Mouse (Mus musculus): ENCODE measurements around the gene Ecd. TPM values are rescaled to one million over a fixed set of nuclear protein-coding genes. Genes with fewer than 3 reads are reported as not detected.
A peak's percentile ranks its signal among the peaks of the same experiment; 100 is the strongest.

Ecd gene
- total and polyA plus RNA-seq, 2 experiments from 2014 or later = 44.0 to 46.8 TPM

GRCm38 (mm10) chr14:20363230-20363629 lies 15.3 kb upstream of the Ecd start:
- Histone ChIP-seq H3K27me3 (ENCODE audit: insufficient read depth, low read length) (no peaks in the 10 kb centered on the region), H3K9ac (no peak overlapping the region), H3K4me2 (ENCODE audit: low read depth) (no peak overlapping the region), H3K27ac (ENCODE audit: low read depth, low read length) (no peak overlapping the region), H3K4me3 (ENCODE audit: low read depth, low read length) (no peak overlapping the region), H3K36me3 (ENCODE audit: insufficient read depth) (peaks cover 82% of the 10 kb centered on the region), H3K9me3 (ENCODE audit: low read length) (no peaks in the 10 kb centered on the region), H3K4me1 (ENCODE audit: insufficient read depth) (no peaks in the 10 kb centered on the region)
- 93% methylated on average over 4 of the region's 4 CpGs for WGBS
- no peak for ATAC-seq
- no peak for DNase-seq
- TF ChIP-seq CTCF (IDR thresholded peaks at IDR 0.05; ENCODE audit: low read depth) = no peak

GRCm38 (mm10) chr14:20347441-20347990 lies 405 bp downstream of the Ecd start:
- no peak for TF ChIP-seq CTCF (IDR thresholded peaks at IDR 0.05; ENCODE audit: low read depth)
- H3K9me3 ChIP-seq (ENCODE audit: low read length) = no peaks in the 10 kb centered on the region
- H3K27ac ChIP-seq (ENCODE audit: low read depth, low read length) = peak overlapping the region; percentile 90
- ATAC-seq = peak; percentile 59
- no peak for DNase-seq
- H3K4me3 ChIP-seq (ENCODE audit: low read depth, low read length) = peak overlapping the region; percentile 95
- H3K9ac ChIP-seq = peak overlapping the region; percentile 99
- 3% methylated on average over 15 of the region's 15 CpGs for WGBS
- H3K36me3 ChIP-seq (ENCODE audit: insufficient read depth) = peaks cover 13% of the 10 kb centered on the region
- H3K4me2 ChIP-seq (ENCODE audit: low read depth) = peak overlapping the region; percentile 74
- H3K27me3 ChIP-seq (ENCODE audit: insufficient read depth, low read length) = no peaks in the 10 kb centered on the region
- peaks cover 16% of the 10 kb centered on the region for H3K4me1 ChIP-seq (ENCODE audit: insufficient read depth)

DNA sequence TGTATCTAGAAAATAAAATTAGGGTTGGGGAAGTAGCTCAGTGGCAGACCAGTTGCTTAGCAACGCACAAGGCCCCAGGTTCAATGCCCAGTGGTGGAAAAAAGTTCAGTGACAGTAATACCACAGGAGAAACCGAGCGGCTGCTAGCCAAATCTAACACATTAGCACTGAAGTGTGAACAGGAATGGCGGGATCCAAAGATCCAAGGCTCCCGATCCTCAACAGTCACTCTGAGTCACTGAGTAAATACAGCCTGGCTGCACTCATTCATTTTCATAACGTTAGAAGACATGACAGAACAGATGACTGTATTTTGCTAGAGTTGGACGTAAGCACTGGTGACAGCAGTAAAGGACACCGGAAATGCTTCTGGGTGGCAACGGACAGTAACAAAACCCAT lies 2.0 kb downstream of the Ecd start:
- WGBS = 83% methylated on average over 9 of the region's 9 CpGs

GRCm38 (mm10) chr14:20340866-20341265 lies 7.1 kb downstream of the Ecd start:
- ATAC-seq (no peak), DNase-seq (no peak)
- Histone ChIP-seq H3K4me2 (ENCODE audit: low read depth) (no peak overlapping the region), H3K9me3 (ENCODE audit: low read length) (no peaks in the 10 kb centered on the region), H3K4me1 (ENCODE audit: insufficient read depth) (0 out of 2 replicates have a peak, but pooled peaks cover under 1% of the 10 kb centered on the region), H3K36me3 (ENCODE audit: insufficient read depth) (peaks cover 31% of the 10 kb centered on the region), H3K9ac (no peak overlapping the region), H3K27ac (ENCODE audit: low read depth, low read length) (no peak overlapping the region), H3K4me3 (ENCODE audit: low read depth, low read length) (no peak overlapping the region), H3K27me3 (ENCODE audit: insufficient read depth, low read length) (no peaks in the 10 kb centered on the region)
- TF ChIP-seq CTCF (IDR thresholded peaks at IDR 0.05; ENCODE audit: low read depth) = no peak
- WGBS = 88% methylated on average over 7 of the region's 7 CpGs

More for the DNA sequence above, 2.0 kb downstream of the Ecd start:
- TF ChIP-seq CTCF (IDR thresholded peaks at IDR 0.05; ENCODE audit: low read depth) = no peak
- Histone ChIP-seq H3K4me3 (ENCODE audit: low read depth, low read length) (no peak overlapping the region), H3K36me3 (ENCODE audit: insufficient read depth) (peaks cover 10% of the 10 kb centered on the region), H3K9me3 (ENCODE audit: low read length) (no peaks in the 10 kb centered on the region), H3K9ac (no peak overlapping the region), H3K4me1 (ENCODE audit: insufficient read depth) (peaks cover 16% of the 10 kb centered on the region), H3K27ac (ENCODE audit: low read depth, low read length) (no peak overlapping the region), H3K4me2 (ENCODE audit: low read depth) (no peak overlapping the region), H3K27me3 (ENCODE audit: insufficient read depth, low read length) (no peaks in the 10 kb centered on the region)
- DNase-seq (no peak), ATAC-seq (no peak)

DNA sequence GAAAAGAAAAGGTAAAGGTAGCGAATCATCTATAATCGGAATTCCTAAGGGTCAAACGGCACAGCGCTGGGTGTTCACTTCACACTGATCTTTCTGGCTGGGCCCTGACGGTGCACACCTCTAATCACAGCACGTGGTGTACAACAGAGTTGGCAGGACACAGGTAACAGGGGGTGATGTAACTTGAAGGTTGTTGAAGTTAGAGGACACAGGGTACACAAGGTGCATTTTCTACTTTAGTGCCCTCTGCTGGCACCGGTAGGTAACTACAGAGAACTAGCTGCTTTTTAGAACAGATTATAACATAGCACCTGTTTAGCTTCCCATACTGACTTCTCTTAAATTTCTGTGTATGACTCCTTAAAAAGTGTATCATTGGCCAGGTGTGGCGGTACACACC lies 7.8 kb downstream of the Ecd start:
- H3K4me3 ChIP-seq (ENCODE audit: low read depth, low read length) = no peak overlapping the region
- H3K9me3 ChIP-seq (ENCODE audit: low read length) = no peaks in the 10 kb centered on the region
- H3K9ac ChIP-seq = no peak overlapping the region
- TF ChIP-seq CTCF (IDR thresholded peaks at IDR 0.05; ENCODE audit: low read depth) = peak; percentile 54
- no peak overlapping the region for H3K27ac ChIP-seq (ENCODE audit: low read depth, low read length)
- DNase-seq (peak; percentile 5), ATAC-seq (no peak)
- H3K4me2 ChIP-seq (ENCODE audit: low read depth) = no peak overlapping the region
- H3K27me3 ChIP-seq (ENCODE audit: insufficient read depth, low read length) = no peaks in the 10 kb centered on the region
- peaks cover 38% of the 10 kb centered on the region for H3K36me3 ChIP-seq (ENCODE audit: insufficient read depth)
- no peaks in the 10 kb centered on the region for H3K4me1 ChIP-seq (ENCODE audit: insufficient read depth)
- WGBS = 87% methylated on average over 8 of the region's 8 CpGs

- no peak overlapping the region for H3K4me3 ChIP-seq (ENCODE audit: low read depth, low read length)
- no peak overlapping the region for H3K4me2 ChIP-seq (ENCODE audit: low read depth)
- no peak overlapping the region for H3K27ac ChIP-seq (ENCODE audit: low read depth, low read length)
- no peak for TF ChIP-seq CTCF (IDR thresholded peaks at IDR 0.05; ENCODE audit: low read depth)
- no peaks in the 10 kb centered on the region for H3K9me3 ChIP-seq (ENCODE audit: low read length)
- H3K36me3 ChIP-seq (ENCODE audit: insufficient read depth) = peaks cover 43% of the 10 kb centered on the region
- WGBS = 94% methylated on average over 5 of the region's 5 CpGs
- H3K4me1 ChIP-seq (ENCODE audit: insufficient read depth) = no peaks in the 10 kb centered on the region
- ATAC-seq = no peak
- DNase-seq = no peak
- no peaks in the 10 kb centered on the region for H3K27me3 ChIP-seq (ENCODE audit: insufficient read depth, low read length)
- H3K9ac ChIP-seq = no peak overlapping the region
Observed at GRCm38 (mm10) chr14:20339415-20339814, 8.5 kb downstream of the Ecd start.

- TF ChIP-seq CTCF (IDR thresholded peaks at IDR 0.05; ENCODE audit: low read depth) = no peak
- H3K27me3 ChIP-seq (ENCODE audit: insufficient read depth, low read length) = no peaks in the 10 kb centered on the region
- peaks cover 76% of the 10 kb centered on the region for H3K36me3 ChIP-seq (ENCODE audit: insufficient read depth)
- H3K4me3 ChIP-seq (ENCODE audit: low read depth, low read length) = no peak overlapping the region
- H3K4me2 ChIP-seq (ENCODE audit: low read depth) = no peak overlapping the region
- H3K9me3 ChIP-seq (ENCODE audit: low read length) = no peaks in the 10 kb centered on the region
- no peak overlapping the region for H3K27ac ChIP-seq (ENCODE audit: low read depth, low read length)
- ATAC-seq = no peak
- no peak overlapping the region for H3K9ac ChIP-seq
- no peaks in the 10 kb centered on the region for H3K4me1 ChIP-seq (ENCODE audit: insufficient read depth)
- no peak for DNase-seq
- WGBS = 98% methylated on average over 4 of the region's 4 CpGs
Observed at GRCm38 (mm10) chr14:20331316-20331715, 16.6 kb downstream of the Ecd start.

All from forebrain, postnatal 0 days (tissue).